Mouse (Mus musculus) myocyte (in vitro differentiated cells): ENCODE data around the gene Spns2.

Experiments
- MYOG ChIP-seq, 3 experiments: IDR thresholded peaks; one replicate each; pipeline ENCODE4 v1.6.1; 2011; ENCODE audit warnings: control low read depth in 2 of 3, low read depth in 2 of 3, mild to moderate bottlenecking in 2 of 3; ENCODE audit not compliant: insufficient read length in 2 of 3, control insufficient read depth in 1 of 3, insufficient read depth in 1 of 3
- POLR2A ChIP-seq: IDR thresholded peaks from one replicate; pipeline ENCODE4 v1.6.1; 2011; ENCODE audit warnings: low read depth, mild to moderate bottlenecking, control low read depth, moderate library complexity; ENCODE audit not compliant: insufficient read length

DNA sequence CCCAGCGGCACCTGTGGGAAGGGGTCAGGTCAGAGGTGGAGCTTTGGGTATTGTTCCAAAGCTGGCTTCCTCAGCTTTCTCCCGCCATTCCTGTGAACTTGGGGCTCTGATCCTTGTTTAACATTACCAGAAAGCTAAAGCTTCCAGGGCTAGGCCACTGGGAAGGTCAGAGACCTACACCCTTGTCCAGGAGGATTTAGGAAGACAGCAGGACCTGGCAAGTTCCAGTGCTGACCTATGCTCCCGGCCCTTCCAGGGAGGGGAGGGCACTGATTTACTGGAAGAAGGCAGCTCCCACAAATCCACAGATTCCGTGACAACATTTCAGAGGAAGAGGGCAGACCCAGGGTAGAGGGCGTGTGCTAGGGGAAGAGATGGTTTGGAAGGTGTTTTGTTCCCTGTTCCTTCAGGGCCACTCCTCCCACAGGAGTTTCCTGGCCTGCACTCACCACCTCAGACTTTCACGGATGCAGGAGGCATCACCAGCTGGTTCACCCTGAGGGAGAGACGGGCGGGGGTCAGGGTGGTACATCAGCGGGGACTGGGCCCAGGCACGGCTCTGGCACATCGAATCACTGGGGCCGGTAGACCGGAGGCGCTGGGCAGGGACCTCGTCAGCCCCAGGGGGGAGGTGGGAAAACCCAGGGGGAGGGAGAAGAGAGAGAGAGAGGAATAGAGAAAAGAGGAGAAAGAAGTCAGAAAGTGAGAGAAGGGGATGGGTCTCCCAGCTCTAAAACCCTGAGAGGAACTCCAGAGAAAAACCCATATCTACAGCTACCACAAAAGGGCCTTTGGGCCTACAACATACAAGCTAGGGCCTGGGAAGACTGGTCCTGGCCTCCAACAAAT is 36.4 kb downstream of the Spns2 start:
- TF ChIP-seq MYOG (IDR thresholded peaks at IDR 0.05; ENCODE audit: control insufficient read depth in 1 of 3, insufficient read depth in 1 of 3, insufficient read length in 2 of 3, low read depth in 2 of 3) (no peak), POLR2A (no peak)
